Mouse (Mus musculus): ENCODE measurements around the gene Cep170. TPM values are rescaled to one million over a fixed set of nuclear protein-coding genes. Genes with fewer than 3 reads are reported as not detected.

The Cep170 gene
- polyA plus RNA-seq, 1 experiment = 62.2 TPM

- no peaks in the 10 kb centered on the region for H3K27me3 ChIP-seq (ENCODE audit: control insufficient read depth, insufficient read depth, low read length)
Observed at GRCm38 (mm10) chr1:176723858-176724713, 89.8 kb downstream of the Cep170 start.

GRCm38 (mm10) chr1:176712436-176712835, 101.4 kb downstream of the Cep170 start:
- H3K27me3 ChIP-seq (ENCODE audit: control insufficient read depth, insufficient read depth, low read length) = no peaks in the 10 kb centered on the region
- H3K4me3 ChIP-seq (ENCODE audit: control insufficient read depth, low read depth, low read length) = no peak overlapping the region
- no peak overlapping the region for H3K27ac ChIP-seq (ENCODE audit: control insufficient read depth, insufficient read depth, low read depth, low read length)
- no peaks in the 10 kb centered on the region for H3K36me3 ChIP-seq (ENCODE audit: control insufficient read depth, insufficient read depth, low read length)
- no peak for TF ChIP-seq POLR2A (IDR thresholded peaks at IDR 0.05; ENCODE audit: control insufficient read depth, low read depth, low read length)
- no peak; the same call in 1 of the 2 replicates for TF ChIP-seq CTCF (IDR thresholded peaks at IDR 0.05; ENCODE audit: control insufficient read depth, insufficient read depth, insufficient replicate concordance, low read depth, low read length)
- H3K4me1 ChIP-seq (ENCODE audit: control insufficient read depth, insufficient read depth, low read length) = no peaks in the 10 kb centered on the region

More at GRCm38 (mm10) chr1:176723858-176724713, 89.8 kb downstream of the Cep170 start:
- TF ChIP-seq POLR2A (IDR thresholded peaks at IDR 0.05; ENCODE audit: control insufficient read depth, low read depth, low read length) (no peak), CTCF (IDR thresholded peaks at IDR 0.05; ENCODE audit: control insufficient read depth, insufficient read depth, insufficient replicate concordance, low read depth, low read length) (no peak)
- no peak overlapping the region; the same call in 1 of the 2 replicates for H3K4me3 ChIP-seq (ENCODE audit: control insufficient read depth, low read depth, low read length)
- peaks cover 4% of the 10 kb centered on the region; the same call in 1 of the 2 replicates for H3K4me1 ChIP-seq (ENCODE audit: control insufficient read depth, insufficient read depth, low read length)
- H3K36me3 ChIP-seq (ENCODE audit: control insufficient read depth, insufficient read depth, low read length) = no peaks in the 10 kb centered on the region
- no peak overlapping the region for H3K27ac ChIP-seq (ENCODE audit: control insufficient read depth, insufficient read depth, low read depth, low read length)

GRCm38 (mm10) chr1:176700226-176700625, 113.6 kb downstream of the Cep170 start:
- H3K4me1 ChIP-seq (ENCODE audit: control insufficient read depth, insufficient read depth, low read length) = no peaks in the 10 kb centered on the region
- no peak overlapping the region for H3K4me3 ChIP-seq (ENCODE audit: control insufficient read depth, low read depth, low read length)
- no peak overlapping the region for H3K27ac ChIP-seq (ENCODE audit: control insufficient read depth, insufficient read depth, low read depth, low read length)
- TF ChIP-seq CTCF (IDR thresholded peaks at IDR 0.05; ENCODE audit: control insufficient read depth, insufficient read depth, insufficient replicate concordance, low read depth, low read length) (no peak), POLR2A (IDR thresholded peaks at IDR 0.05; ENCODE audit: control insufficient read depth, low read depth, low read length) (no peak)
- no peaks in the 10 kb centered on the region for H3K27me3 ChIP-seq (ENCODE audit: control insufficient read depth, insufficient read depth, low read length)
- no peaks in the 10 kb centered on the region for H3K36me3 ChIP-seq (ENCODE audit: control insufficient read depth, insufficient read depth, low read length)

GRCm38 (mm10) chr1:176699793-176700192, 114.1 kb downstream of the Cep170 start:
- H3K27me3 ChIP-seq (ENCODE audit: control insufficient read depth, insufficient read depth, low read length) = no peaks in the 10 kb centered on the region
- H3K36me3 ChIP-seq (ENCODE audit: control insufficient read depth, insufficient read depth, low read length) = no peaks in the 10 kb centered on the region
- no peak overlapping the region for H3K4me3 ChIP-seq (ENCODE audit: control insufficient read depth, low read depth, low read length)
- H3K27ac ChIP-seq (ENCODE audit: control insufficient read depth, insufficient read depth, low read depth, low read length) = no peak overlapping the region
- TF ChIP-seq CTCF (IDR thresholded peaks at IDR 0.05; ENCODE audit: control insufficient read depth, insufficient read depth, insufficient replicate concordance, low read depth, low read length) (peak; percentile 22; the same call in 1 of the 2 replicates), POLR2A (IDR thresholded peaks at IDR 0.05; ENCODE audit: control insufficient read depth, low read depth, low read length) (no peak)
- no peaks in the 10 kb centered on the region for H3K4me1 ChIP-seq (ENCODE audit: control insufficient read depth, insufficient read depth, low read length)

GRCm38 (mm10) chr1:176698647-176699046, 115.2 kb downstream of the Cep170 start:
- no peak for TF ChIP-seq CTCF (IDR thresholded peaks at IDR 0.05; ENCODE audit: control insufficient read depth, insufficient read depth, insufficient replicate concordance, low read depth, low read length)
- no peak for TF ChIP-seq POLR2A (IDR thresholded peaks at IDR 0.05; ENCODE audit: control insufficient read depth, low read depth, low read length)
- H3K27me3 ChIP-seq (ENCODE audit: control insufficient read depth, insufficient read depth, low read length) = no peaks in the 10 kb centered on the region
- H3K4me1 ChIP-seq (ENCODE audit: control insufficient read depth, insufficient read depth, low read length) = no peaks in the 10 kb centered on the region
- H3K36me3 ChIP-seq (ENCODE audit: control insufficient read depth, insufficient read depth, low read length) = no peaks in the 10 kb centered on the region
- H3K27ac ChIP-seq (ENCODE audit: control insufficient read depth, insufficient read depth, low read depth, low read length) = no peak overlapping the region
- H3K4me3 ChIP-seq (ENCODE audit: control insufficient read depth, low read depth, low read length) = no peak overlapping the region

GRCm38 (mm10) chr1:176697091-176697490, 116.8 kb downstream of the Cep170 start:
- Histone ChIP-seq H3K4me3 (ENCODE audit: control insufficient read depth, low read depth, low read length) (no peak overlapping the region), H3K27me3 (ENCODE audit: control insufficient read depth, insufficient read depth, low read length) (no peaks in the 10 kb centered on the region), H3K27ac (ENCODE audit: control insufficient read depth, insufficient read depth, low read depth, low read length) (no peak overlapping the region), H3K36me3 (ENCODE audit: control insufficient read depth, insufficient read depth, low read length) (no peaks in the 10 kb centered on the region), H3K4me1 (ENCODE audit: control insufficient read depth, insufficient read depth, low read length) (no peaks in the 10 kb centered on the region)
- TF ChIP-seq POLR2A (IDR thresholded peaks at IDR 0.05; ENCODE audit: control insufficient read depth, low read depth, low read length) = no peak

GRCm38 (mm10) chr1:176691101-176691500, 122.8 kb downstream of the Cep170 start:
- no peaks in the 10 kb centered on the region for H3K27me3 ChIP-seq (ENCODE audit: control insufficient read depth, insufficient read depth, low read length)
- H3K4me1 ChIP-seq (ENCODE audit: control insufficient read depth, insufficient read depth, low read length) = no peaks in the 10 kb centered on the region
- H3K4me3 ChIP-seq (ENCODE audit: control insufficient read depth, low read depth, low read length) = no peak overlapping the region
- no peaks in the 10 kb centered on the region for H3K36me3 ChIP-seq (ENCODE audit: control insufficient read depth, insufficient read depth, low read length)
- TF ChIP-seq POLR2A (IDR thresholded peaks at IDR 0.05; ENCODE audit: control insufficient read depth, low read depth, low read length) (no peak), CTCF (IDR thresholded peaks at IDR 0.05; ENCODE audit: control insufficient read depth, insufficient read depth, insufficient replicate concordance, low read depth, low read length) (no peak)
- no peak overlapping the region for H3K27ac ChIP-seq (ENCODE audit: control insufficient read depth, insufficient read depth, low read depth, low read length)

Measured in testis, adult 2 months (tissue).